Mouse (Mus musculus) stomach, embryonic 16.5 days (tissue): ENCODE data around the gene Jmjd4. TPM values are rescaled to one million over a fixed set of nuclear protein-coding genes. Genes with fewer than 3 reads are reported as not detected.

ENCODE experiments used
- ATAC-seq: fragments of 200-750 bp; cut with Nextera tagmentation; 2 replicates; pipeline ENCODE4 v1.8.0; 2017; ENCODE audit warnings: moderate number of reproducible peaks, moderate TSS enrichment; ENCODE audit not compliant: insufficient read depth, low FRiP score
- H3K27ac ChIP-seq: fragments of 300-500 bp; sonication (generic); 2 replicates; pipeline ENCODE4 v1.5.1; 2014; ENCODE audit warnings: low read length
- H3K27me3 ChIP-seq: fragments of 300-500 bp; sonication (generic); 2 replicates; pipeline ENCODE4 v1.6.1; 2014; ENCODE audit warnings: low read length, control low read depth, mixed read lengths; ENCODE audit not compliant: control insufficient read depth, insufficient read depth
- H3K36me3 ChIP-seq: fragments of 300-500 bp; sonication (generic); 2 replicates; pipeline ENCODE4 v1.6.1; 2014; ENCODE audit warnings: low read length; ENCODE audit not compliant: control insufficient read depth, insufficient read depth
- H3K4me1 ChIP-seq: fragments of 300-500 bp; sonication (generic); 2 replicates; pipeline ENCODE4 v1.6.1; 2014; ENCODE audit warnings: low read length, control low read depth, mixed read lengths; ENCODE audit not compliant: control insufficient read depth, insufficient read depth
- H3K4me2 ChIP-seq: fragments of 300-500 bp; sonication (generic); 2 replicates; pipeline ENCODE4 v1.6.1; 2014; ENCODE audit warnings: low read depth, low read length, mixed read lengths
- H3K4me3 ChIP-seq: fragments of 300-500 bp; sonication (generic); replicated peaks from 2 replicates; pipeline ENCODE4 v1.5.1; 2014; ENCODE audit warnings: mild to moderate bottlenecking, low read length
- H3K9ac ChIP-seq: fragments of 300-500 bp; sonication (generic); 2 replicates; pipeline ENCODE4 v1.6.1; 2014; ENCODE audit warnings: low read length
- H3K9me3 ChIP-seq: fragments of 300-500 bp; sonication (generic); replicated peaks from 2 replicates; pipeline ENCODE4 v1.6.1; 2016; ENCODE audit warnings: low read length, control low read depth; ENCODE audit not compliant: control insufficient read depth
- WGBS: fragments of 180-500 bp; shearing (Covaris S2); extraction: QIAGEN DNeasy Blood & Tissue Kit; methylation state at CpG from one replicate; pipeline ENCODE4 v1.1.7; 2014; 5-methylcytosine and 5-hydroxymethylcytosine counted together
- polyA plus RNA-seq: library from polyadenylated mRNA; unstranded; fragments of >200 nt; fragmentation: Nextera tagmentation; extraction: Ambion mirVana; gene quantifications from 2 replicates; pipeline ENCODE4 v1.2.1, GENCODE M21; 2015

The Jmjd4 gene
- polyA plus RNA-seq, 1 experiment from 2014 or later: 9.3 TPM

- no peaks in the 10 kb centered on the region for H3K9me3 ChIP-seq
- H3K4me2 ChIP-seq: no peak overlapping the region
- H3K4me3 ChIP-seq: no peak overlapping the region
- H3K9ac ChIP-seq: 0 out of 2 replicates have a peak overlapping the region, but pooled peaks have one; percentile 26
- no peaks in the 10 kb centered on the region for H3K27me3 ChIP-seq
- no peak for ATAC-seq
- WGBS: 68% methylated on average over 5 of the region's 5 CpGs
- H3K36me3 ChIP-seq: peaks cover 9% of the 10 kb centered on the region
- peak overlapping the region; percentile 70 for H3K27ac ChIP-seq
- peaks cover 14% of the 10 kb centered on the region for H3K4me1 ChIP-seq
These were observed 26.7 kb upstream of the Jmjd4 start for GRCm38 (mm10) chr11:59423010-59423588.

GRCm38 (mm10) chr11:59425671-59426101, 24.2 kb upstream of the Jmjd4 start:
- no peak overlapping the region for H3K4me3 ChIP-seq
- no peak overlapping the region; the same call in 1 of the 2 replicates for H3K9ac ChIP-seq
- H3K36me3 ChIP-seq: peaks cover 13% of the 10 kb centered on the region
- no peaks in the 10 kb centered on the region for H3K9me3 ChIP-seq
- ATAC-seq: no peak
- H3K27ac ChIP-seq: no peak overlapping the region
- 51% methylated on average over 7 of the region's 7 CpGs for WGBS
- peaks cover 14% of the 10 kb centered on the region for H3K4me1 ChIP-seq
- H3K4me2 ChIP-seq: no peak overlapping the region
- H3K27me3 ChIP-seq: no peaks in the 10 kb centered on the region

GRCm38 (mm10) chr11:59428057-59428660, 21.7 kb upstream of the Jmjd4 start:
- no peak for ATAC-seq
- Histone ChIP-seq H3K4me3 (no peak overlapping the region), H3K9me3 (no peaks in the 10 kb centered on the region), H3K36me3 (peaks cover 13% of the 10 kb centered on the region), H3K4me2 (no peak overlapping the region), H3K27me3 (no peaks in the 10 kb centered on the region), H3K27ac (no peak overlapping the region), H3K9ac (no peak overlapping the region), H3K4me1 (peaks cover 8% of the 10 kb centered on the region)
- 80% methylated on average over 9 of the region's 9 CpGs for WGBS

GRCm38 (mm10) chr11:59429959-59430358, 19.9 kb upstream of the Jmjd4 start:
- no peaks in the 10 kb centered on the region; the same call in 1 of the 2 replicates for H3K4me1 ChIP-seq

GRCm38 (mm10) chr11:59432261-59432660, 17.6 kb upstream of the Jmjd4 start:
- H3K4me1 ChIP-seq: no peaks in the 10 kb centered on the region
- no peaks in the 10 kb centered on the region for H3K9me3 ChIP-seq
- H3K4me3 ChIP-seq: no peak overlapping the region
- WGBS: 37% methylated on average over 3 of the region's 3 CpGs
- no peak for ATAC-seq
- H3K27ac ChIP-seq: peak overlapping the region; percentile 66
- peaks cover 12% of the 10 kb centered on the region; the same call in 1 of the 2 replicates for H3K36me3 ChIP-seq
- no peak overlapping the region for H3K9ac ChIP-seq
- H3K4me2 ChIP-seq: no peak overlapping the region
- H3K27me3 ChIP-seq: no peaks in the 10 kb centered on the region

More at GRCm38 (mm10) chr11:59429959-59430358, 19.9 kb upstream of the Jmjd4 start:
- Histone ChIP-seq H3K4me3 (no peak overlapping the region), H3K9ac (no peak overlapping the region), H3K9me3 (no peaks in the 10 kb centered on the region), H3K4me2 (no peak overlapping the region), H3K27me3 (no peaks in the 10 kb centered on the region), H3K36me3 (peaks cover 8% of the 10 kb centered on the region; the same call in 1 of the 2 replicates), H3K27ac (no peak overlapping the region)
- WGBS: 66% methylated on average over 1 of the region's 1 CpGs
- ATAC-seq: no peak

- ATAC-seq: no peak
- Histone ChIP-seq H3K27ac (no peak overlapping the region), H3K4me3 (no peak overlapping the region), H3K27me3 (no peaks in the 10 kb centered on the region), H3K36me3 (0 out of 2 replicates have a peak, but pooled peaks cover 4% of the 10 kb centered on the region), H3K4me2 (no peak overlapping the region), H3K9me3 (no peaks in the 10 kb centered on the region), H3K9ac (no peak overlapping the region), H3K4me1 (no peaks in the 10 kb centered on the region)
- 90% methylated on average over 12 of the region's 12 CpGs for WGBS
These were observed 11.9 kb upstream of the Jmjd4 start for GRCm38 (mm10) chr11:59437954-59438353.

- Histone ChIP-seq H3K36me3 (no peaks in the 10 kb centered on the region), H3K9me3 (no peaks in the 10 kb centered on the region), H3K9ac (no peak overlapping the region), H3K27ac (no peak overlapping the region), H3K27me3 (no peaks in the 10 kb centered on the region), H3K4me1 (no peaks in the 10 kb centered on the region), H3K4me3 (no peak overlapping the region), H3K4me2 (no peak overlapping the region)
- ATAC-seq: no peak
These were observed 6.7 kb upstream of the Jmjd4 start for GRCm38 (mm10) chr11:59443102-59443501.

GRCm38 (mm10) chr11:59450230-59450771, 456 bp downstream of the Jmjd4 start:
- no peaks in the 10 kb centered on the region for H3K27me3 ChIP-seq
- H3K4me1 ChIP-seq: peaks cover 15% of the 10 kb centered on the region
- no peaks in the 10 kb centered on the region for H3K9me3 ChIP-seq
- peak overlapping the region; percentile 88 for H3K9ac ChIP-seq
- ATAC-seq: peak; percentile 63
- peak overlapping the region; percentile 76 for H3K4me3 ChIP-seq
- H3K27ac ChIP-seq: peak overlapping the region; percentile 81
- peaks cover 10% of the 10 kb centered on the region; the same call in 1 of the 2 replicates for H3K36me3 ChIP-seq
- under 1% methylated on average over 38 of the region's 38 CpGs for WGBS
- H3K4me2 ChIP-seq: peak overlapping the region; percentile 93

- no peak for ATAC-seq
- H3K9ac ChIP-seq: peak within 1 kb of the TSS; percentile 88
- peak within 1 kb of the TSS; percentile 93 for H3K4me2 ChIP-seq
- no peaks in the 10 kb centered on the region for H3K9me3 ChIP-seq
- peaks cover 15% of the 10 kb centered on the region for H3K4me1 ChIP-seq
- WGBS: 74% methylated on average over 4 of the region's 4 CpGs
- peaks cover 10% of the 10 kb centered on the region; the same call in 1 of the 2 replicates for H3K36me3 ChIP-seq
- no peaks in the 10 kb centered on the region for H3K27me3 ChIP-seq
- H3K27ac ChIP-seq: peak within 1 kb of the TSS; percentile 81
- H3K4me3 ChIP-seq: peak within 1 kb of the TSS; percentile 76
These were observed 1.2 kb downstream of the Jmjd4 start, which contains the start of gene Snap47 for GRCm38 (mm10) chr11:59451086-59451485. Gene Snap47 (minus strand): TSS chr11:59451186.
